Mouse (Mus musculus) forebrain, postnatal 0 days (tissue): ENCODE data around the gene Nek6. TPM values are rescaled to one million over a fixed set of nuclear protein-coding genes. Genes with fewer than 3 reads are reported as not detected.

Source experiments
- ATAC-seq: fragments of 200-750 bp; cut with Nextera tagmentation; 2 replicates; pipeline ENCODE4 v1.8.0; 2017; ENCODE audit warnings: mild to moderate bottlenecking, moderate library complexity
- DNase-seq: peaks from one replicate; pipeline ENCODE4 v3.0.0-alpha.2; 2015
- H3K27ac ChIP-seq: fragments of 300-500 bp; sonication (generic); 2 replicates; pipeline ENCODE4 v1.5.1; 2014; ENCODE audit warnings: low read depth, mild to moderate bottlenecking, antibody characterized with exemption, low read length, moderate library complexity, mixed read lengths
- H3K27me3 ChIP-seq: fragments of 300-500 bp; sonication (generic); 2 replicates; pipeline ENCODE4 v1.6.1; 2014; ENCODE audit warnings: mild to moderate bottlenecking, low read length, mixed read lengths; ENCODE audit not compliant: insufficient read depth
- H3K36me3 ChIP-seq: fragments of 300-500 bp; sonication (generic); 2 replicates; pipeline ENCODE4 v1.6.1; 2014; ENCODE audit warnings: mild to moderate bottlenecking, moderate library complexity; ENCODE audit not compliant: insufficient read depth
- H3K4me1 ChIP-seq: fragments of 300-500 bp; sonication (generic); 2 replicates; pipeline ENCODE4 v1.6.1; 2014; ENCODE audit warnings: antibody characterized with exemption; ENCODE audit not compliant: insufficient read depth
- H3K4me2 ChIP-seq: fragments of 300-500 bp; sonication (generic); 2 replicates; pipeline ENCODE4 v1.6.1; 2014; ENCODE audit warnings: low read depth, mild to moderate bottlenecking, moderate library complexity
- H3K4me3 ChIP-seq: fragments of 300-500 bp; sonication (generic); 2 replicates; pipeline ENCODE4 v1.5.1; 2014; ENCODE audit warnings: low read depth, low read length, mixed read lengths
- H3K9ac ChIP-seq: fragments of 300-500 bp; sonication (generic); 2 replicates; pipeline ENCODE4 v1.6.1; 2014; ENCODE audit warnings: mild to moderate bottlenecking
- H3K9me3 ChIP-seq: fragments of 300-500 bp; sonication (generic); 2 replicates; pipeline ENCODE4 v1.6.1; 2016; ENCODE audit warnings: low read length
- CTCF ChIP-seq: sonication (generic); IDR thresholded peaks from 2 replicates; pipeline ENCODE4 v1.5.1; 2016; ENCODE audit warnings: antibody characterized with exemption, control low read depth, low read depth
- WGBS: fragments of 180-500 bp; shearing (Covaris S2); extraction: QIAGEN DNeasy Blood & Tissue Kit; methylation state at CpG from one replicate; pipeline ENCODE4 v1.1.7; 2014; 5-methylcytosine and 5-hydroxymethylcytosine counted together
- polyA plus RNA-seq: library from polyadenylated mRNA; unstranded; fragments of >200 nt; fragmentation: Nextera tagmentation; extraction: Ambion mirVana; gene quantifications from 2 replicates; pipeline ENCODE4 v1.2.1, GENCODE M21; 2015
- total RNA-seq: library from RNA; depleted of rRNA; stranded (reverse); fragments of >200 nt; gene quantifications from 2 replicates; pipeline ENCODE4 v1.2.3, GENCODE M21; 2014

Gene Nek6
- total and polyA plus RNA-seq, 2 experiments from 2014 or later: 21.0 to 69.3 TPM

GRCm38 (mm10) chr2:38554226-38554995 is 43.0 kb downstream of the Nek6 start:
- ATAC-seq (no peak), DNase-seq (no peak)
- no peak overlapping the region for H3K27ac ChIP-seq
- H3K4me1 ChIP-seq: no peaks in the 10 kb centered on the region
- H3K36me3 ChIP-seq: no peaks in the 10 kb centered on the region
- no peak overlapping the region for H3K4me3 ChIP-seq
- no peaks in the 10 kb centered on the region for H3K9me3 ChIP-seq
- 47% methylated on average over 19 of the region's 19 CpGs for WGBS
- no peak overlapping the region for H3K4me2 ChIP-seq
- H3K9ac ChIP-seq: no peak overlapping the region
- TF ChIP-seq CTCF: no peak
- H3K27me3 ChIP-seq: no peaks in the 10 kb centered on the region

DNA sequence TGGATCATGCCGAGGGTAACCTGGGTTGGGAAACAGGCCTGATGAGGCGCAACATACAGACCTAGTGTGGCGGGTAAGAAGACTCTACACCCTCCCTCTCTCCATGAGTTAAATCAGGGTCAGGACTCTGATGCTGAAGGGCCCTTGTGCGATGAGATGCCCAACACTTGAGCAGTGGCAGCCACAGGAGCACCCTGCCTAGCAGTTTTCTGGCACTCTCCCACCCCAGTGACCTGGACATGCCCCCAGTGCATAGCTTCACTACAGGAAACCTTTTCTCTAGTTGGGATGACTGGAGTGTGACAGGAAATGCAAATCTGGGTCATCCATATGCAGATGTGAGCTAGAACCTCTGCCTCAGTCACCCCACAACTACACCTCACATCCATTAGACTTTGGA is 44.2 kb downstream of the Nek6 start:
- no peak overlapping the region for H3K4me2 ChIP-seq

DNA sequence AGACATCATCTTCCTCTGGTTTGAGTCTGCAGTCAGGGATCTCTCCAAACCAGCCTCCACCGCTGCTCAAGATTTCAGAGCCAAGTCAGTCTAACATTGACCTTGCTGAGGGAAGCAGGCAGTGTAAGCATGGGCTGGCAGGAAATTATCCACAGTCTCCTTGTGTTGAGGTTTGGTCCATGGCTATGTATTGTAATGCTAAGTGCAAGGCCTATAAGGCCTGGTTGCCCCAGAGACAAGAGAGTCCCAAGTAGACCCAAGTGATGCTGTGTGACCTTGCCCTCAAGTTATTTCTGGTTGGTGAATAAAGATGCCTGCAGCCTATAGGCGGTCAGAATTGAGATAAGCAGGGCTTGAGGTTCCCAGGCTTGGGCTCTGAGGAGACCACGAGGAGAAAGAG is 45.3 kb downstream of the Nek6 start:
- H3K27me3 ChIP-seq: no peaks in the 10 kb centered on the region
- ATAC-seq: no peak
- WGBS: 83% methylated on average over 3 of the region's 3 CpGs
- no peak overlapping the region for H3K4me3 ChIP-seq
- no peaks in the 10 kb centered on the region for H3K36me3 ChIP-seq
- DNase-seq: no peak
- no peaks in the 10 kb centered on the region for H3K9me3 ChIP-seq
- H3K27ac ChIP-seq: no peak overlapping the region
- H3K9ac ChIP-seq: no peak overlapping the region
- H3K4me1 ChIP-seq: no peaks in the 10 kb centered on the region
- no peak for TF ChIP-seq CTCF
- no peak overlapping the region for H3K4me2 ChIP-seq

More for the DNA sequence above, 44.2 kb downstream of the Nek6 start:
- Histone ChIP-seq H3K4me3 (no peak overlapping the region), H3K36me3 (no peaks in the 10 kb centered on the region), H3K27me3 (no peaks in the 10 kb centered on the region), H3K4me1 (no peaks in the 10 kb centered on the region), H3K27ac (no peak overlapping the region), H3K9me3 (no peaks in the 10 kb centered on the region), H3K9ac (no peak overlapping the region)
- WGBS: 94% methylated on average over 4 of the region's 4 CpGs
- no peak for ATAC-seq
- TF ChIP-seq CTCF: no peak
- no peak for DNase-seq

- Histone ChIP-seq H3K36me3 (no peaks in the 10 kb centered on the region), H3K27me3 (no peaks in the 10 kb centered on the region), H3K27ac (no peak overlapping the region), H3K9ac (no peak overlapping the region), H3K4me1 (no peaks in the 10 kb centered on the region), H3K4me2 (no peak overlapping the region), H3K4me3 (no peak overlapping the region), H3K9me3 (no peaks in the 10 kb centered on the region)
- 44% methylated on average over 17 of the region's 17 CpGs for WGBS
- no peak for ATAC-seq
- TF ChIP-seq CTCF: no peak
- no peak for DNase-seq
These were observed 49.1 kb downstream of the Nek6 start for GRCm38 (mm10) chr2:38560296-38561227.

GRCm38 (mm10) chr2:38562596-38562995 is 51.2 kb downstream of the Nek6 start:
- no peaks in the 10 kb centered on the region for H3K4me1 ChIP-seq
- WGBS: 90% methylated on average over 4 of the region's 4 CpGs
- H3K4me3 ChIP-seq: no peak overlapping the region
- H3K9ac ChIP-seq: no peak overlapping the region
- no peaks in the 10 kb centered on the region for H3K9me3 ChIP-seq
- H3K36me3 ChIP-seq: no peaks in the 10 kb centered on the region
- DNase-seq: no peak
- no peak overlapping the region for H3K4me2 ChIP-seq
- ATAC-seq: no peak
- no peak for TF ChIP-seq CTCF
- no peak overlapping the region for H3K27ac ChIP-seq
- H3K27me3 ChIP-seq: no peaks in the 10 kb centered on the region

GRCm38 (mm10) chr2:38571971-38572601 is 60.6 kb downstream of the Nek6 start:
- WGBS: 47% methylated on average over 23 of the region's 23 CpGs
- DNase-seq (peak; percentile 51), ATAC-seq (peak; percentile 78)
- no peak for TF ChIP-seq CTCF
- Histone ChIP-seq H3K9ac (no peak overlapping the region), H3K4me2 (no peak overlapping the region), H3K27ac (peak overlapping the region; percentile 58), H3K36me3 (peaks cover under 1% of the 10 kb centered on the region; the same call in 1 of the 2 replicates), H3K27me3 (no peaks in the 10 kb centered on the region), H3K4me3 (no peak overlapping the region), H3K4me1 (no peaks in the 10 kb centered on the region), H3K9me3 (no peaks in the 10 kb centered on the region)
